Mouse (Mus musculus) ES-E14 (cell line): ENCODE data around the gene AU040320. TPM values are rescaled to one million over a fixed set of nuclear protein-coding genes. Genes with fewer than 3 reads are reported as not detected.

Experiments
- DNase-seq: peaks from one replicate; pipeline ENCODE4 v3.0.0-alpha.2; 2013; ENCODE audit warnings: low read depth, low spot score
- H3K27ac ChIP-seq: 2 replicates; pipeline ENCODE4 v1.5.1; 2012; ENCODE audit warnings: low read depth, mild to moderate bottlenecking, low read length, moderate library complexity, mixed read lengths; ENCODE audit not compliant: poor library complexity, insufficient read depth, severe bottlenecking
- H3K36me3 ChIP-seq: 2 replicates; pipeline ENCODE4 v1.6.1; 2012; ENCODE audit warnings: mild to moderate bottlenecking, low read length, moderate library complexity, mixed read lengths; ENCODE audit not compliant: control insufficient read depth, poor library complexity, insufficient read depth, severe bottlenecking
- H3K4me1 ChIP-seq, 2 experiments: fragments of 150-350 bp in 1 of 2; sonication (generic) in 1 of 2; 2 replicates each; pipeline ENCODE4 v1.6.1; 2012; ENCODE audit warnings: low read length in 2 of 2, mild to moderate bottlenecking in 1 of 2, mixed read lengths in 1 of 2; ENCODE audit not compliant: control insufficient read depth in 2 of 2, insufficient read depth in 2 of 2, poor library complexity in 1 of 2
- H3K4me3 ChIP-seq, 2 experiments: fragments of 150-350 bp in 1 of 2; sonication (generic) in 1 of 2; 2 replicates each; pipeline ENCODE4 v1.5.1; 2012; ENCODE audit warnings: low read length in 2 of 2, low read depth in 1 of 2, mild to moderate bottlenecking in 1 of 2, mixed read lengths in 1 of 2; ENCODE audit not compliant: insufficient read depth in 1 of 2, poor library complexity in 1 of 2, severe bottlenecking in 1 of 2
- H3K9ac ChIP-seq: 2 replicates; pipeline ENCODE4 v1.6.1; 2012; ENCODE audit warnings: low read depth, mild to moderate bottlenecking, low read length, mixed read lengths; ENCODE audit not compliant: poor library complexity, insufficient read depth, severe bottlenecking
- H3K9me3 ChIP-seq: fragments of 150-350 bp; sonication (generic); 2 replicates; pipeline ENCODE4 v1.6.1; 2012; ENCODE audit warnings: low read depth, mild to moderate bottlenecking, low read length; ENCODE audit not compliant: control insufficient read depth, insufficient read depth
- CHD2 ChIP-seq: IDR thresholded peaks from 2 replicates; pipeline ENCODE4 v1.6.1; 2014; ENCODE audit warnings: mild to moderate bottlenecking, low read depth, low read length, inconsistent platforms
- HCFC1 ChIP-seq: IDR thresholded peaks from 2 replicates; pipeline ENCODE4 v1.6.1; 2012; ENCODE audit warnings: low read length, inconsistent platforms, borderline replicate concordance; ENCODE audit not compliant: insufficient read depth
- MAFK ChIP-seq: IDR thresholded peaks from 2 replicates; pipeline ENCODE4 v1.6.1; 2014; ENCODE audit warnings: mild to moderate bottlenecking, low read depth, low read length, inconsistent platforms; ENCODE audit not compliant: insufficient read depth
- ZC3H11A ChIP-seq: IDR thresholded peaks from 2 replicates; pipeline ENCODE4 v1.6.1; 2012; ENCODE audit warnings: low read depth, mild to moderate bottlenecking, inconsistent platforms, low read length, borderline replicate concordance
- ZNF384 ChIP-seq: IDR thresholded peaks from 2 replicates; pipeline ENCODE4 v1.6.1; 2012; ENCODE audit warnings: low read depth, low read length, inconsistent platforms
- in situ Hi-C, 2 experiments: fragments of 600-800 bp; cut with MboI; formaldehyde crosslinking; loops; one replicate each; pipeline ENCODE4 v1.15.1; 2025; ENCODE audit warnings: low sequenced_read_pairs in 2 of 2, inconsistent platforms in 1 of 2; ENCODE audit not compliant: unreplicated experiment in 2 of 2
- total RNA-seq: library from RNA; depleted of rRNA; stranded (reverse); fragments of 300-350 nt; gene quantifications from 2 replicates; pipeline ENCODE4 v1.2.3, GENCODE M21; 2012

AU040320 gene
- total RNA-seq, 1 experiment: 11.3 TPM

- Histone ChIP-seq H3K9ac (no peak overlapping the region), H3K9me3 (no peaks in the 10 kb centered on the region), H3K36me3 (no peaks in the 10 kb centered on the region), H3K27ac (no peak overlapping the region), H3K4me3 (no peak overlapping the region), H3K4me1 (peaks cover 0 to 9% of the 10 kb centered on the region in 2 experiments; a peak in 2 of 4 replicates)
- in situ Hi-C loops: no loop called here
- DNase-seq: no peak
- TF ChIP-seq MAFK: no peak
- no peak for TF ChIP-seq HCFC1
- TF ChIP-seq ZNF384: no peak
- TF ChIP-seq CHD2: no peak
- no peak for TF ChIP-seq ZC3H11A
Measured at GRCm38 (mm10) chr4:126805741-126806140, 52.4 kb downstream of the AU040320 start.

- in situ Hi-C loops: no loop called here
- no peak overlapping the region for H3K4me3 ChIP-seq
- no peaks in the 10 kb centered on the region for H3K36me3 ChIP-seq
- H3K27ac ChIP-seq: no peak overlapping the region
- no peak for DNase-seq
- no peak overlapping the region for H3K9ac ChIP-seq
- no peaks in the 10 kb centered on the region for H3K9me3 ChIP-seq
- peaks cover 0 to 9% of the 10 kb centered on the region in 2 experiments; a peak in 2 of 4 replicates for H3K4me1 ChIP-seq
- TF ChIP-seq ZNF384 (no peak), MAFK (no peak), HCFC1 (no peak), CHD2 (no peak), ZC3H11A (no peak)
Measured at GRCm38 (mm10) chr4:126806692-126807427, 53.5 kb downstream of the AU040320 start.

GRCm38 (mm10) chr4:126810566-126810965 lies 57.2 kb downstream of the AU040320 start:
- Histone ChIP-seq H3K27ac (no peak overlapping the region), H3K9ac (no peak overlapping the region), H3K4me1 (no peaks in the 10 kb centered on the region), H3K4me3 (no peak overlapping the region), H3K9me3 (no peaks in the 10 kb centered on the region), H3K36me3 (no peaks in the 10 kb centered on the region)
- no peak for DNase-seq
- in situ Hi-C loops: no loop called here
- TF ChIP-seq HCFC1: no peak
- no peak for TF ChIP-seq MAFK
- TF ChIP-seq ZNF384: no peak

- no peaks in the 10 kb centered on the region for H3K9me3 ChIP-seq
- no peaks in the 10 kb centered on the region for H3K36me3 ChIP-seq
- in situ Hi-C loops: no loop called here
- no peak for DNase-seq
- TF ChIP-seq CHD2: no peak
- no peak for TF ChIP-seq MAFK
- no peak for TF ChIP-seq ZC3H11A
- TF ChIP-seq HCFC1: no peak
- no peak for TF ChIP-seq ZNF384
- H3K4me1 ChIP-seq: no peaks in the 10 kb centered on the region
- no peak overlapping the region for H3K9ac ChIP-seq
- H3K4me3 ChIP-seq: no peak overlapping the region
- H3K27ac ChIP-seq: no peak overlapping the region
Measured at GRCm38 (mm10) chr4:126813212-126813611, 59.9 kb downstream of the AU040320 start.

GRCm38 (mm10) chr4:126814854-126815253 lies 61.5 kb downstream of the AU040320 start:
- in situ Hi-C loops: no loop called here
- Histone ChIP-seq H3K36me3 (no peaks in the 10 kb centered on the region), H3K27ac (no peak overlapping the region), H3K9me3 (no peaks in the 10 kb centered on the region), H3K4me1 (no peaks in the 10 kb centered on the region), H3K9ac (no peak overlapping the region), H3K4me3 (no peak overlapping the region)
- TF ChIP-seq CHD2 (no peak), MAFK (no peak), ZNF384 (no peak), ZC3H11A (no peak), HCFC1 (no peak)
- DNase-seq: no peak
